Mouse (Mus musculus) limb, embryonic 14.5 days (tissue): ENCODE measurements around the gene Tmem97. TPM values are rescaled to one million over a fixed set of nuclear protein-coding genes. Genes with fewer than 3 reads are reported as not detected.

Experiments used
- ATAC-seq: fragments of 200-750 bp; cut with Nextera tagmentation; 2 replicates; pipeline ENCODE4 v1.8.0; 2017; ENCODE audit warnings: low read depth, moderate number of reproducible peaks, moderate TSS enrichment; ENCODE audit not compliant: low FRiP score
- DNase-seq: peaks from one replicate; pipeline ENCODE4 v3.0.0-alpha.2; 2015; ENCODE audit warnings: low spot score
- H3K27ac ChIP-seq: fragments of 300-500 bp; sonication (generic); replicated peaks from 2 replicates; pipeline ENCODE4 v1.5.1; 2014; ENCODE audit warnings: low read depth, mild to moderate bottlenecking, low read length, moderate library complexity, mixed read lengths
- H3K27me3 ChIP-seq: fragments of 300-500 bp; sonication (generic); 2 replicates; pipeline ENCODE4 v1.6.1; 2014; ENCODE audit warnings: low read length, mixed read lengths; ENCODE audit not compliant: control insufficient read depth, insufficient read depth
- H3K36me3 ChIP-seq: fragments of 300-500 bp; sonication (generic); 2 replicates; pipeline ENCODE4 v1.6.1; 2014; ENCODE audit warnings: mild to moderate bottlenecking, low read length, moderate library complexity, mixed read lengths; ENCODE audit not compliant: control insufficient read depth, insufficient read depth
- H3K4me1 ChIP-seq: fragments of 300-500 bp; sonication (generic); 2 replicates; pipeline ENCODE4 v1.6.1; 2014; ENCODE audit warnings: antibody characterized with exemption, low read length, mixed read lengths; ENCODE audit not compliant: control insufficient read depth, insufficient read depth
- H3K4me2 ChIP-seq: fragments of 300-500 bp; sonication (generic); replicated peaks from 2 replicates; pipeline ENCODE4 v1.6.1; 2014; ENCODE audit warnings: low read depth, mild to moderate bottlenecking, low read length, moderate library complexity; ENCODE audit not compliant: severe bottlenecking
- H3K4me3 ChIP-seq: fragments of 300-500 bp; sonication (generic); replicated peaks from 2 replicates; pipeline ENCODE4 v1.5.1; 2014; ENCODE audit warnings: low read length
- H3K9ac ChIP-seq: fragments of 300-500 bp; sonication (generic); 2 replicates; pipeline ENCODE4 v1.6.1; 2014; ENCODE audit warnings: mild to moderate bottlenecking, low read depth, low read length, moderate library complexity; ENCODE audit not compliant: severe bottlenecking
- H3K9me3 ChIP-seq: fragments of 300-500 bp; sonication (generic); 2 replicates; pipeline ENCODE4 v1.6.1; 2016; ENCODE audit warnings: low read length; ENCODE audit not compliant: control insufficient read depth
- POLR2A ChIP-seq: fragments of 200-500 bp; IDR thresholded peaks from 2 replicates; pipeline ENCODE4 v1.8.0; 2012; ENCODE audit warnings: inconsistent platforms, mild to moderate bottlenecking, moderate library complexity, borderline replicate concordance; ENCODE audit not compliant: insufficient read depth, insufficient read length; ENCODE audit errors: extremely low read depth
- WGBS: fragments of 180-500 bp; shearing (Covaris S2); extraction: QIAGEN DNeasy Blood & Tissue Kit; methylation state at CpG from one replicate; pipeline ENCODE4 v1.1.7; 2014; 5-methylcytosine and 5-hydroxymethylcytosine counted together
- polyA plus RNA-seq, 2 experiments: library from polyadenylated mRNA; depleted of rRNA in 1 of 2; stranded (reverse) in 1 of 2; unstranded in 1 of 2; fragments of >200 nt; fragmentation: Nextera tagmentation in 1 of 2; extraction: Ambion mirVana in 1 of 2; gene quantifications; 2 replicates each; pipeline versions ENCODE4 v1.2.1 to v1.2.3; 2012 to 2014

Gene Tmem97
- polyA plus RNA-seq, 2 experiments = 42.6 to 103 TPM

- no peak overlapping the region for H3K4me3 ChIP-seq
- ATAC-seq (no peak), DNase-seq (no peak)
- H3K9me3 ChIP-seq = no peaks in the 10 kb centered on the region
- H3K27me3 ChIP-seq = peaks cover 10% of the 10 kb centered on the region
- H3K36me3 ChIP-seq = no peaks in the 10 kb centered on the region
- no peak overlapping the region for H3K4me2 ChIP-seq
- H3K9ac ChIP-seq = no peak overlapping the region
- no peak overlapping the region for H3K27ac ChIP-seq
- no peak for TF ChIP-seq POLR2A
- peaks cover 12% of the 10 kb centered on the region; the same call in 1 of the 2 replicates for H3K4me1 ChIP-seq
- WGBS = 47% methylated on average over 16 of the region's 16 CpGs
Observed at GRCm38 (mm10) chr11:78499543-78499942, 51.0 kb downstream of the Tmem97 start.

GRCm38 (mm10) chr11:78499004-78499403 is 51.6 kb downstream of the Tmem97 start, which contains the start of gene Vtn:
Gene Vtn (plus strand): TSS chr11:78499091.
- no peak within 1 kb of the TSS for H3K27ac ChIP-seq
- peak within 1 kb of the TSS; percentile 47 for H3K4me3 ChIP-seq
- WGBS = 60% methylated on average over 7 of the region's 7 CpGs
- H3K36me3 ChIP-seq = no peaks in the 10 kb centered on the region
- no peak for DNase-seq
- peak within 1 kb of the TSS; percentile 36; the same call in 1 of the 2 replicates for H3K9ac ChIP-seq
- ATAC-seq = no peak
- peak within 1 kb of the TSS; percentile 97 for H3K4me2 ChIP-seq
- peaks cover 12% of the 10 kb centered on the region; the same call in 1 of the 2 replicates for H3K4me1 ChIP-seq
- no peaks in the 10 kb centered on the region for H3K9me3 ChIP-seq
- peaks cover 10% of the 10 kb centered on the region for H3K27me3 ChIP-seq
- no peak for TF ChIP-seq POLR2A

- 3% methylated on average over 29 of the region's 36 CpGs for WGBS
- no peak within 1 kb of the TSS for H3K27ac ChIP-seq
- ATAC-seq (peak; percentile 94), DNase-seq (peak; percentile 94)
- peaks cover 12% of the 10 kb centered on the region; the same call in 1 of the 2 replicates for H3K4me1 ChIP-seq
- H3K9me3 ChIP-seq = no peaks in the 10 kb centered on the region
- 0 out of 2 replicates have a peak, but pooled peaks have one; percentile 37 for TF ChIP-seq POLR2A
- peaks cover 10% of the 10 kb centered on the region for H3K27me3 ChIP-seq
- H3K4me2 ChIP-seq = peak within 1 kb of the TSS; percentile 97
- peak within 1 kb of the TSS; percentile 45 for H3K9ac ChIP-seq
- H3K4me3 ChIP-seq = peak within 1 kb of the TSS; percentile 47
- H3K36me3 ChIP-seq = no peaks in the 10 kb centered on the region
Observed at GRCm38 (mm10) chr11:78497544-78498522, 52.7 kb downstream of the Tmem97 start, which contains the start of gene Sarm1. Gene Sarm1 (minus strand): TSS chr11:78497754.

- Histone ChIP-seq H3K4me3 (peak overlapping the region; percentile 47), H3K4me2 (peak overlapping the region; percentile 97), H3K9me3 (no peaks in the 10 kb centered on the region), H3K4me1 (peaks cover 12% of the 10 kb centered on the region; the same call in 1 of the 2 replicates), H3K27me3 (peaks cover 10% of the 10 kb centered on the region), H3K9ac (peak overlapping the region; percentile 45), H3K27ac (no peak overlapping the region), H3K36me3 (no peaks in the 10 kb centered on the region)
- no peak for TF ChIP-seq POLR2A
- peak; percentile 41 for ATAC-seq
- WGBS = under 1% methylated on average over 34 of the region's 44 CpGs
- no peak for DNase-seq
Observed at GRCm38 (mm10) chr11:78497071-78497541, 53.5 kb downstream of the Tmem97 start.

GRCm38 (mm10) chr11:78495904-78496303 is 54.7 kb downstream of the Tmem97 start:
- 2% methylated on average over 6 of the region's 6 CpGs for WGBS
- H3K4me1 ChIP-seq = peaks cover 12% of the 10 kb centered on the region; the same call in 1 of the 2 replicates
- H3K4me2 ChIP-seq = no peak overlapping the region
- no peak overlapping the region for H3K9ac ChIP-seq
- TF ChIP-seq POLR2A = no peak
- H3K27me3 ChIP-seq = peaks cover 19% of the 10 kb centered on the region
- no peak overlapping the region for H3K4me3 ChIP-seq
- ATAC-seq (no peak), DNase-seq (peak; percentile 64)
- no peaks in the 10 kb centered on the region for H3K9me3 ChIP-seq
- H3K27ac ChIP-seq = no peak overlapping the region
- no peaks in the 10 kb centered on the region for H3K36me3 ChIP-seq

Other genes with a start within 250 kb of the Tmem97 start
- gene Spag5, start 249.2 kb downstream of the Tmem97 start, polyA plus RNA-seq (2012; rRNA removed) = 56.6 and 57.3 TPM in 2 replicates
- gene Spag5, start 249.2 kb downstream of the Tmem97 start, polyA plus RNA-seq (2014; fragmentation: Nextera tagmentation; extraction: Ambion mirVana) = 28.7 and 31.2 TPM in 2 replicates
- gene Aldoc, start 227.8 kb downstream of the Tmem97 start, polyA plus RNA-seq (2012; rRNA removed) = 9.2 and 11.9 TPM in 2 replicates
- 8.3 and 11.3 TPM in 2 replicates for gene Aldoc, start 227.8 kb downstream of the Tmem97 start, polyA plus RNA-seq (2014; fragmentation: Nextera tagmentation; extraction: Ambion mirVana)
- gene Pigs, start 222.4 kb downstream of the Tmem97 start, polyA plus RNA-seq (2012; rRNA removed) = 95.5 and 135 TPM in 2 replicates
- 79.7 and 88.4 TPM in 2 replicates for gene Pigs, start 222.4 kb downstream of the Tmem97 start, polyA plus RNA-seq (2014; fragmentation: Nextera tagmentation; extraction: Ambion mirVana)
- 114 and 143 TPM in 2 replicates for gene Unc119, start 207.3 kb downstream of the Tmem97 start, polyA plus RNA-seq (2012; rRNA removed)
- 55.7 and 66.9 TPM in 2 replicates for gene Unc119, start 207.3 kb downstream of the Tmem97 start, polyA plus RNA-seq (2014; fragmentation: Nextera tagmentation; extraction: Ambion mirVana)
- 0.96 and 1.1 TPM in 2 replicates for gene Foxn1, start 164.2 kb downstream of the Tmem97 start, polyA plus RNA-seq (2012; rRNA removed)
- gene Foxn1, start 164.2 kb downstream of the Tmem97 start, polyA plus RNA-seq (2014; fragmentation: Nextera tagmentation; extraction: Ambion mirVana) = 1.9 and 2.0 TPM in 2 replicates
- gene Slc13a2, start 128.6 kb downstream of the Tmem97 start, polyA plus RNA-seq (2012; rRNA removed) = 0.03 TPM in 1 of 2 replicates, not detected in the other
- 0.10 TPM in 1 of 2 replicates, not detected in the other for gene Slc13a2, start 128.6 kb downstream of the Tmem97 start, polyA plus RNA-seq (2014; fragmentation: Nextera tagmentation; extraction: Ambion mirVana)
- 14.8 and 20.9 TPM in 2 replicates for gene Slc46a1, start 85.1 kb downstream of the Tmem97 start, polyA plus RNA-seq (2012; rRNA removed)
- 19.9 and 20.3 TPM in 2 replicates for gene Slc46a1, start 85.1 kb downstream of the Tmem97 start, polyA plus RNA-seq (2014; fragmentation: Nextera tagmentation; extraction: Ambion mirVana)
- 2.1 TPM in 2 replicates for gene Sarm1, start 53.0 kb downstream of the Tmem97 start, polyA plus RNA-seq (2012; rRNA removed)
- 1.7 and 2.6 TPM in 2 replicates for gene Sarm1, start 53.0 kb downstream of the Tmem97 start, polyA plus RNA-seq (2014; fragmentation: Nextera tagmentation; extraction: Ambion mirVana)
- gene Vtn, start 51.7 kb downstream of the Tmem97 start, polyA plus RNA-seq (2012; rRNA removed) = 1.3 and 1.5 TPM in 2 replicates
- gene Vtn, start 51.7 kb downstream of the Tmem97 start, polyA plus RNA-seq (2014; fragmentation: Nextera tagmentation; extraction: Ambion mirVana) = 0.41 and 0.43 TPM in 2 replicates
- gene Sebox, start 47.3 kb downstream of the Tmem97 start, polyA plus RNA-seq (2012; rRNA removed) = not detected in 2 replicates
- not detected in 2 replicates for gene Sebox, start 47.3 kb downstream of the Tmem97 start, polyA plus RNA-seq (2014; fragmentation: Nextera tagmentation; extraction: Ambion mirVana)
- gene Tmem199, start 38.6 kb downstream of the Tmem97 start, polyA plus RNA-seq (2012; rRNA removed) = 30.2 and 39.8 TPM in 2 replicates
- gene Tmem199, start 38.6 kb downstream of the Tmem97 start, polyA plus RNA-seq (2014; fragmentation: Nextera tagmentation; extraction: Ambion mirVana) = 39.7 and 40.1 TPM in 2 replicates
- gene Poldip2, start 38.6 kb downstream of the Tmem97 start, polyA plus RNA-seq (2012; rRNA removed) = 110 and 111 TPM in 2 replicates
- gene Poldip2, start 38.6 kb downstream of the Tmem97 start, polyA plus RNA-seq (2014; fragmentation: Nextera tagmentation; extraction: Ambion mirVana) = 164 and 166 TPM in 2 replicates
- 55.7 and 58.5 TPM in 2 replicates for gene Tnfaip1, start 14.4 kb downstream of the Tmem97 start, polyA plus RNA-seq (2012; rRNA removed)
- gene Tnfaip1, start 14.4 kb downstream of the Tmem97 start, polyA plus RNA-seq (2014; fragmentation: Nextera tagmentation; extraction: Ambion mirVana) = 83.4 and 87.0 TPM in 2 replicates
- gene Ift20, start 14.4 kb downstream of the Tmem97 start, polyA plus RNA-seq (2012; rRNA removed) = 105 and 133 TPM in 2 replicates
- gene Ift20, start 14.4 kb downstream of the Tmem97 start, polyA plus RNA-seq (2014; fragmentation: Nextera tagmentation; extraction: Ambion mirVana) = 176 and 185 TPM in 2 replicates
- gene Nlk, start 146.6 kb upstream of the Tmem97 start, polyA plus RNA-seq (2012; rRNA removed) = 15.8 and 18.0 TPM in 2 replicates
- gene Nlk, start 146.6 kb upstream of the Tmem97 start, polyA plus RNA-seq (2014; fragmentation: Nextera tagmentation; extraction: Ambion mirVana) = 10.1 and 11.9 TPM in 2 replicates
- gene Ccnq, start 201.0 kb upstream of the Tmem97 start, polyA plus RNA-seq (2012; rRNA removed) = 48.4 and 51.6 TPM in 2 replicates
- 40.4 and 50.7 TPM in 2 replicates for gene Ccnq, start 201.0 kb upstream of the Tmem97 start, polyA plus RNA-seq (2014; fragmentation: Nextera tagmentation; extraction: Ambion mirVana)